Mouse (Mus musculus) skeletal muscle tissue, adult 2 months (tissue): ENCODE data around the gene 6030452D12Rik.

Experiments
- DNase-seq: peaks from one replicate; pipeline ENCODE4 v3.0.0-alpha.2; 2012; ENCODE audit warnings: low read depth, low spot score

6030452D12Rik gene

DNA sequence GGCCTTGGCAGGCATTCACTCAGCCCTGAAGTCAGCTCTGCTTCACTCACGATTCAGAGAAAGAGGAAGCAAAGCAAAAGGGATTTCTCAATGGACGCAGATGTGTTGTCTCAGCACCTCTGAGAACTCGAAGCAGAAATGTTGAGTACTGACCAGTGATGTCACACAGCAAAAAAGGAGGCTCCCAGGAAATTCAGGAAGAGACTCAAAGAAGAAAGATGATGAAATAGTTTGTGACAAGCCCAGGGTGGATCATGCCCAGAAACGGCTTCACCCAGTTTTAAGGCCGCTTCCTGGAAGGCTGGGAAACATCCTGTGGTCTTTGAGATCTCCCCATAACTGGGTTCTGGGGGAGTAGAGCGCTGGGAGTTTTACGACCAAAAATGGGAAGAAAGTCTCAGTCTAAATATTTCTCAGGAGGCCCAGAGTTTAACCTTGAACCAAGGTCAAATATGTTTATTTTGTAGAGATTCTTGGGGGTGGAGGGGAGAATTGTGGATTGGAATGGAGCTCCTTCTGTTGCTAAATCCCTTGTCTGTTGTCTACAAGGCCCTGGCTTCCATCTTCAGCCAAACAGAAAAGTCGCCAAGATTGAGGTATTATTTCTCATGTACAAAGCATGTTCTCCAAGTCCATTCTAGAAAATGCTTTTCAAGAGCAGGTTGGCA lies at the start of gene 6030452D12Rik:
6030452D12Rik (plus strand) TSS at position 505 of the 668 bp plus-strand sequence.
- DNase-seq = peak; percentile 40

DNA sequence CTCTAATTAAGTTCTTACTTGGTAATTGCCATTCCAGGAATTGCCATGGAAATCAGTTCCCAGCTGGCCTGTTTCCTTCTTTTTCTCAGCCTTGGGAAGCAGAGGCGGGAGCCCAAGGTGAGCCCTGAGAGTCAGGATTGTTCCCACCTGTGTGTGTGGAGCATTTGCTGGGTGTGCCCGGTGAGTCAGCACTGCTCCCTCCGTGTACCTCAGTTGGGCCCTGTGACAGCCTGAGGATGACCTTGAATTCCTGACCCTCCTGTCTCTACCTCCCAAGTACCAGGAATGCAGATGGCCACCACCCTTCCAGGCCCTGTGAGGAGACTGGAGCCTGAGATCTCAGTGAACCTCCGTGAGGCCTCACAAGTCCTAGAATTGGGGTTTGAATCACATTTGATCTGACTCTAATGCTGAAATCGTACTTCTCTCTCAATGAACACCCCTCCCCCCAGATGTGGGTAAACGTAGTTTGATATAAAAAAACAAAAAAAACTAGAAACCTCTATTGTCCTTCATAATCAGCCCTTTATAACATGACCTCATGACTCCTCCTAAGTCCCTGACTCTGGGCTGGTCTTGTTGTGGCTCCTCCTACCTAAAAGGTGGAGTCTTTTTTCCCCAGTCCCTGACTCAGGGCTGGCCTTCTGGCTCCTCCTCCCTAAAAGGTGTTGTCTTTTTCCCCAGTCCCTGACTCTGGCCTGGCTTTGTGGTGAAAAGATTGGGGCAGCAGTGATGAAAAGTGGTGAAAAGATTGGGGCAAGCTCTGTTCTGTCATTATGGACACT lies 48.8 kb upstream of the 6030452D12Rik start:
- no peak for DNase-seq

DNA sequence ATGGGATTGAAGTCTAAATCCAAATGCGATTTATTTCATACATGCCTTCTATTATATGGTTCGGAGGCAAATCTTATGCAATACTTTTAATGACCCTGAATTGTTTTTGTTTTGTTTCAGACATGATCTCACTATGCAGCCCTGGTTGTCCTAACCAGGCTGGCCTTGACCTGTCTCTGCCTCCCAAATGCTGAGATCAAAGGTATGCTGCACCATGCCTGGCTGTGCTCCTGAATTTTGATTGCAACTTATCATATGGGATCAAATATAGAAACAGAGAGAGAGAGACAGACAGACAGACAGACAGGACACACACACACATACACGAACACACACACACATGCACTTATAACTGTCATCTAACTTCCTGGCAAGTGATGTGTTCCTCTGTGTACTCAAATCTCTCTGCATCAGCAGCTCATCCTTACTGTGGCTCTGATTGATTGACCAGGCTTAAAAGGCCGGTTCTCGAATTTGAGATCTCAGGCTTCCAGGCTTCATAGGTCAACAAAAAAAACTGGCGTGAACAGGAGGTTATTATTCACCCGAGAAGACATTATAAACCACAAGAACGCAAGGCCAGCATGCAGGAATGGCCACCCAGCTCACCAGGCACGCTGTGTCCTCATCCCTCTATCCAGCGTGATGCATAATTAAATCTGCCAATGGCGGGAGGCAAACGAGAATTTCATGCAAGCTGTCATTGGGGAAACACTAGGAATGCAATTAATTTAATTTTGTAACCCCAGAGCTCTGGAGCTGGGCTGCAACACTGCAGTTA lies 47.4 kb upstream of the 6030452D12Rik start:
- no peak for DNase-seq

DNA sequence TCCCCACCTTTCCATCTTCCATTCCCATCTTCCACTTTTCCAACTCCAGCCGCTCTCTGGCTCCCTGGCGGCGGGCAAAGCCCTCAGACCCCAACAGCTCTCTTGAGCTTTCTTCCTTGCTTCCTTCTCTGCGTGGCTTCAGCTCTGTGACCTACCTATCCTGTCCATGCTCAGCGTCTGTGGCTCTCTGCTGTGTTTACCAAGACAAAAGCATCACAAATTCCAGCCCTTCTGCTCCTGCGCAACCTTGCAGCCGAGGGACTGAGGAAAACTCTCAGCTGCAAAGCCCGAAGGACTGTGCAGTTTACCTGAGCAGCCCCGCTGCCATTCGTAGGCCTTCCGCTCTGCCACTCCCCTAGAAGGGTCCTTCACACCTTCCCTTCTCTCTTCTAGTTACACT lies 46.3 kb upstream of the 6030452D12Rik start:
- DNase-seq = no peak

DNA sequence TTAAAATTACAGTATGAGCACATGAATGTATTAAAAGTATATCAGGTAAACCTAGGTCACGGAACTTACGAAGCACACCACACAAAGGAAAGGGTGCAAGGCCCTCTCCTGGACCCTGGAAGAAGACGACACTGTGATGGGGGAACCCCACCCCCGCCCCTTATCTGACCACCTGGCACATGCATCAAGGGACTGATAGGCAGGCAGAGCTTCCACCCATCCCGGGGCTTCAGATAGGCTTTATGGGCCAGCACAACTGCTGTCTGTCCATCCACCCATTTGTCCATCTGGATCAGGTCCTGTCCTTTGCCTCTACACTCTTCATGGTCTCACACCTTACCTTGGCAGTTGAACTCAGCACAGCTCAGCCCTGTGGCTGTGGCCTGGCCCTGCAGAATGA lies 38.2 kb upstream of the 6030452D12Rik start:
- no peak for DNase-seq

DNA sequence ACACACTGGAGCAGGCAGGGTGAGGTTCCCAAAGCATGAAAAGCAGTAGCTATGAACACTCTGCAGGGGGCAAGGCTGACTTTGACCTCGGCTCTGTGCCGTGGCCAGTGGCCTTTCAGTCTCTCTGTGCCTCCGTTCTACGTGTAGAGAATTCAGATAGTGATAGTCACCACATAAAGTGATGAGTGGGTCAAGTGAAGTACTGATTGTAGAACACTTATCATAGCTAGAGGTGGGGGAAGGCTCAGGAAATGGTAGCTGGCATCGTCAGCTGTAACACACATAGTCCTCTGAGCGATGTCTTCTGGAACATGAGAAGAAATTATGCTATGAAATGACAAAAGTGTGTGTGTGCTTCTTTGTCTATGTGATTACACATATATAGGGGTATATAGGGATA lies 36.5 kb upstream of the 6030452D12Rik start:
- no peak for DNase-seq

DNA sequence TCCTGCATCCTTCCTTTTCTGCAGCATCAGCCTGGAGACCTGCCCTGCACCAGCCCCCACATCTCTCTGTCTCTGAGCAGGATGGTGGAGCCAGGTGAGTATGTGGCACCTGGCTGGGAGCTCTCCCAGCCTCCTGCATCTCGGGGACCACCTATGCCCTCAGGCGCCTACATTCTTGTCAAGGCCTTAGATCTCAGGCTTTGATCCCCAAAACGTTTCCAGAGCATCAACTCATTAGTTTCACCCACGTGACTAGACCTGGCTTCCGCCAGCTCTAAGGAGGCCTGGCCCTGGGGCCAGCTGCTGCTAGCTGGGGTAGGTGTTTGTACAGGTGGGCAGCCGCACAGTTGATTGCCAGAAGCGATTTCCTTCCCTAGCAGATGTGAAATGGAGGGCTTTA lies 30.8 kb upstream of the 6030452D12Rik start:
- no peak for DNase-seq

DNA sequence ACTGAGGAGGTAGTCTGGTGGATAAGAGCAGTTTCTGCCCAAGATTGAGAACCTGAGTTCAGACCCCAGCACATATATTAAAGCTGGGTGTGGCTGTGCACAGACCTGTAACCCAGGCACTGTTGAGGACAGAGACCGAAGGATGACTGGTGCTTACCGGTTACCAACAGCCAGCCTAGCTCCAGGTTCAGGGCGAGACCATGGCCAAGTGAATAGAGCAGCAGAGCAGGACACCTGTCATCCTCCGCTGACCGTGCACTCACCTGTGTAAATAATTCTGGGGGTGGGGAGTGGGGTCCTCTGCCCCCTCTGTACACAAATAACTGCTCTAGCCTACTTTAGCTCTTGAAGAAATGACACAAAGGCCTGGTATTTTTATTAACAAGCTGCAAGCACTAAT lies 26.3 kb upstream of the 6030452D12Rik start:
- DNase-seq = no peak

DNA sequence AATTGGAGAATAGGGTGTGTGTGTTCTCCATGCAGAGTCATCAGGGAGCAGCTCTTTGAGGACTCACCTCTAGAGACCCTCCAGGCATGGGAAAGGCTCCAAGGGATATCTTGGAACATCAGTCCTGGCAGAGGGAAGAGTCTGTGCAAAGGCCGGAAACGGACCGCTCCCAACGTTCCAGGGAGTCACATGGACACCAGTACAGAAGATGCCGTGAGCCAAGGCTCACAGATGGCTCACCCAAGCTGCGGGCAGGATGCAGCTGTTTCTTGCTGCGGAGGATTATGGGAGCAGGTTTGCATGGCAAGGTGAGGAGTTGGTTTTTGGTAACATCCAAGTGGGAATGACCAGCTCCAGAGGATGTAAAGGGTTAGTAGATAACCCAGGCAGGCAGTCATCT lies 3.9 kb downstream of the 6030452D12Rik start:
- peak; percentile 25 for DNase-seq

DNA sequence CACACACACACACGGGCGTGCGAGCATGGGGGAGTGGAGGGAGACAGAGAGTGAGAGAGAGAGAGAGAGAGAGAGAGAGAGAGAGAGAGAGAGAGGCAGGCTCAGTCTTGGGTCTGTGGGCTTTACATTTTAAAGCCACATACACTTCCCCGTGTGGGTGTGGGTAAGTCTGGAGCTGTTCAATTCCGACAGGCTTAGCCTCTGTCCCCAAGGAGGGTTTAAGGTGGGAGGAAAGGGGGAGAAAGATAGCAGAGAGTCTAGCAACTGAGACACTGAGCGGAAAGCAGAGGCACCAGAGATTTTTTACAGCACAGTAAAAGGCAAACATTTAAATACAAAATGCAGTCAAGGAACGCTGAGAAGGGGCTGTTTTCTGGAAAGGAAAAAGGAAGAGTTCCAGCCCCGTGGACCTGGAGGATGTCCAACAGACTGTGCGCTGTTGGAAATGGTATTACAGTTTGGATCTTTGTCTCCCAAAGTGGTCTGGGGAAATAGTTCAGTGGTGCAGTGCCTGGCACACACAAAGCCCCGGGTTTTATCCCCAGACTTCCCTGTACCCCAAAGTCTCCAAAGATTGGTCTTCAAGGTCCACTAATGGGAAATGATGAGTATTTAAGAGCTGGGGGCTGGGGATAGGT lies 5.1 kb downstream of the 6030452D12Rik start:
- DNase-seq = no peak

DNA sequence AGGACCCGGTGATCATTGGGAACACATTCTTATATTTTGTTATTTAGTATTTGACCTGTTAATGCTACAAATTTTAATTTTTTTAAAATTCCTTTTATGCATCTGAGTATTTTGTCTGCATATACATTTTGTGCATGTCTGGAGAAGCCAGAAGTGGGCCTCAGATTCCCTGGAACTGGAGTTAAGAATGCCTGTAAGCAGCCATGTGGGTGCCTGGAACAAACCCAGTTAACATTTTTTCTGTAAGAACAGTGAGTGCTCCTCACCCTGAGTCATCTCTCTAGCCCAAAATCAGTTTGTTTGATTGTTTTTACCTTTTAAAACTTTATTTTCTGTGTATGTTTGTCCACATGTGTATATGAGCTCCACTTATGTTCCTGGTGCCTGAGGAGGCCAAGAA lies 5.8 kb downstream of the 6030452D12Rik start:
- DNase-seq = no peak

DNA sequence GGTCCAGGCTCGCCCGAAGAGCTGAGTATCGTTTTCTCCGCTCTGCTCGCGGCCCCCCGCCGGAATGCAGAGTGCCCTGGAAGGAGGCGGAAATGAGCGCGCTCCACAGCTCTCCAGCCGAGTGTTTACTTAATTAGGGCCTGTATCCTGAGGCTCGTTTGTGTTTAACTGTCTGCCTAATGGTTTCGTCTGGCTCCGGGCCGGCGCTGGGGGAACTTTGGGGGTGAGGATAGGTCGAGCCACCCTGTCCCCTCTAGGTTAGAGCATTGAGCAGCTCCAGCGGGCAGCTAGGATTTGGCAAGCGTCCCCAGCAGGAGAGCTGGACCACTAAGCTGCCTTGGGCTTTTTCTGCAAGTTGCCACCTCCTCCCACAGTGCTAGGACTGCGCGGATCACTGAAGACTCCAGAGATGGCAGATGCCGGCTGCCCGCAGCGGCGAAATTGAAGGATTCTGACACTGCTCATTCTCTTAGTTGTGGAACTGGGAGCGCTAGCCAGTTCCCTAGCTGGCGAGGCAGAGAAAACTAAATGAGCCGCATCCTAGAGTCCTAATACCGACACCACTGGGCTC lies 7.5 kb downstream of the 6030452D12Rik start:
- no peak for DNase-seq

DNA sequence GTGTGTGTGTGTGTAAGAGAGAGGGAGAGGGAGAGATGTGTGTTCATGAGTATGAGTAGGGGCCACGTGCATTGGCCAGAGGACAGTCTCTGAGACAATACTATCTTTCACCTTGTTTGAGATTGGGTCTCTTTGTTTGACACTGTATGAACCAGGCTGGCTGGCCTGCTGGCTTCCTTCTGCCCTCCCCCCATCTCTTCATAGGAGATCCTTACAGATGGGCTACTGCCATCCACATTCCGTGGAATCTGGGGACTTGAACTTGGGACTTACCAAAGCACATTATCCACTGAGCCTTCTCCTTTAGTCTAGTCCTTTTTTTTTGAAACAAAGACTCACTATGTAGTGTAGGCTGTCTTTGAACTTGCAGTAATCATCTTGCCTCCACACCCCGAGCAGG lies 8.1 kb downstream of the 6030452D12Rik start:
- no peak for DNase-seq

DNA sequence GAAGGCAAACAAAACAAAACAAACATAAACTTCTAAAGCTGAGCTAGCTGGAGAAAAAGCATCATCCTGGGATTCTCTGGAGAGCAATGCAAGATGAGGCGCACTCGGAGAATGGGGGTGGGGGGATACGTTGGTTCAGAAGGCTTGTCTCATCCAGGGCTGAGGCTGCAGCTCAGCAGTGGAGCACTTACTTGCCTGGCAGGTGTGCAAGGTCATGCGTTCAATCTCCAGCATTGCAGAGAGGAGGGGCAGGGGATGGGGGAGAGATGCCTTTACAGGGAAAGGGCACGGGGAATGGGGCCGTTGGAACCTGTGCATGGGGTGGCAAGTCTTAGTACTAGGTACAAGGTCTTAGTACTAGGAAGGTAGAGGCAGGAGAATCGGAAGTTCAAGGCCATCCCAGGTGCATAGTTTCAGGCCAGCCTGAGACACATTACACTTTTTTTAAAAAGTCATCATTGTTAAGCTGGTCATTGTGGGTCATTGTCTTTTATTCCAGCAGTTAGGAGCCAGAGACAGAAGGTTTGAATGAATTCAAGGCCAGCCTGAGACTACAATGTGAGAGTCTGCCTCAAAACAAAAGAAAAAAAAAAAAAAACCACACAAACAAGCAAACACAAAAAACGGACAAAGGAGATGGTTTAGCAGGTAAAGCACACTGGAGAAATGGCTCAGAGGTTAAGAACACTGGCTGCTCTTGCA lies 8.9 kb downstream of the 6030452D12Rik start:
- DNase-seq = no peak

DNA sequence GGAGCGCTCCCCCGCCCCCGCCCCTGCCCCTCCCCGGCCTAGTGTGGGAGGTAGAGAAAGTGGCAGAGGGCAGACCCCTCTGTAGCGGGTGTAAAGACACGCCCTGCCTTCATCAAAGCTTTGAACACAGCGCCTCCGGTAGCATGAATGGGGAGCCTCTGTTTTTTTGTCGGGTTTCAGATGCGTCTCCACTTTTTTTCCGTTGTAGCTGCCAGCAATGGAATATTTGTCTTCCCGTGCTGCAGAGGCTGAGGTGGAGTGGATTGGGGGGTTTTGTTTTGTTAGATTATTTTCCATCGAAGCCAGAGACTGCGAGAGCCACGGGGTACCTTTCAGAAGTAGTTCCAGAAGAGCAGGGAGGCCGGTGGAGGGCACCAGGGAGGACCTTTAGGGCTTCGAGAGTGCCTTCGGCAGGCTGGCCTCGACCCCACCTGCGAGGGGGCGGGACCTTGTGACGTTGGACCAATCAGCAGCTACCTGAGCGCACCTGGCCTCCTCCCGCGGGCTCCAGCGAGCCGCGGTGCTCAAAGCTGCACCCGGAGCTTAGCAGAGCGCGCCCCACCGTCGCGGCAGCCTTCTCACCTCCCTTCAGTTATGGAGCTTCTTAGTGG lies 10.1 kb downstream of the 6030452D12Rik start, which contains the start of gene Cdh3:
Cdh3 (plus strand) TSS at position 527 of the 611 bp plus-strand sequence.
- DNase-seq = no peak

DNA sequence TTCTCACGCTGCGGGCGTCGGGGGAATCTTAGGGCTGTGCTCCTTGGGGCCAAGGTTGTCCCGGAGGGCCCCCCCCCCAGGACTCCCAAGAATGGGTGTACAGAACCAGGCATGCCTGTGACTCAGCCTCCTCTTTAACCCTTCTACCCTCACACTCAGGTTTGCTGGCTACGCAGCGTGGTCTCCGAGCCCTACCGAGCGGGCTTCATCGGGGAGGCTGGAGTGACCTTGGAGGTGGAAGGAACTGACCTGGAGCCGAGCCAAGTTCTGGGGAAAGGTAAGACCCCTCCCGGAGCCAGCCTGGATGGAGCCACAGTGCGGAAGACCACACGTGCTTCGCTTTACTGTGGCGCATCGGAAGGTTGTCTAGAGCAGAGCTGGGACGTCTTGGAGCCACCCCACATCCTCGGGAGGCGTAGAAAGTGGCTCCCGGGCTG lies 10.8 kb downstream of the 6030452D12Rik start:
- no peak for DNase-seq

DNA sequence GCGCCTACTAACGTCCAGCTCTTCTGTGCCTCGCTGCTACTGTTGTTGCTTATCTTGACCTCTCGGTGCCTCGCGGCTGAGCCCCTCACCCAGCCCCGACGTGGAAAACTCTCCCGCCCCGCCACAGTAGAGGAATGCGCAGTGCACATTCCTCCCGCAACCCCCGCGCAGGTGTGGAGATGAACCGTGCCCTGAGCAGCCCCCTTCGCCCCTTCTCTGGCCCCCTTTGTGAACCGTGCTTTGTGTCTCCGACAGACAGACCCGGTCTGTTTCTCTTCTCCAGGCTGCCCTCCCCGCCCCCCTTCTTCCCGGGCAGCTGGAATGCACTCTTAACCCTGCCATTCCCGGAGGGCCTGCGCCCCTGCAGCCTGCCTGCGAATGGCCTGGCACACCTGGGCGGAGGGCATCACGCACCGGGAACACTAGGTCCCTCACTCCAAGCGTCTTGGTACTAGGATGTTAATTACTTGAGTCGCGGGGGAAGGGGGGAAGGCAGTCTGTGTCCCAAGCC lies 11.3 kb downstream of the 6030452D12Rik start:
- no peak for DNase-seq

DNA sequence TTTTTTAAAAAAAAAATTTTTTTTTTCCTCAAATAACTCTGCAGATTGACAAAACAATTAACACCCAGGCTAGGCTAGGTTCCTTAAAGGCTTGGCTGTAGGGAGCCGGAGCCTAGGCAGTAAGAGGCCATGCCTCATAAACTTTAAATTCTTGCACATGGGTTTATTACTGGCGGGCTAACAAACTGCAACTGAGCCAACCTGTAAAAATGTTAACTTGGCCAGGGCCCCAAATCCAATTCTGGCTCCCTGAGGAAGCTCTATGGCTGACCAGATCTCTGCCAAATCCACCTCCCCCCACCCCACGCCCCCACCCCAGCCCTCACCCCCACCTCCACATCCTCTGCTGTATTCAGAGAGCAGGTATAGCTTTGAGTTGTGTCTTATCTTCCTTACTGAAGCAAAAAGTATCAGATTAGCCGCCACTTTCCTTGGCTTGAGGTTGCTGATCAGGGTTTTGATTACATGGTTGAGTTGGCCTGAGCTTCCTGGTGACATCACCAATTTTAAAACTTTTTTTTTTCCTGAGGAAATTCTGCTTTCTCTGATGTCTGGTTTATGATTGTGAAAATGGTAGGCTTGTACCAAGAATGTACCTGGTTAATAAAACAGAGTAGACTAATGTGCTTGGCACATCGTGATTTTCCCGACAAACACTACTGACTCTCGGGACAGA lies 12.3 kb downstream of the 6030452D12Rik start:
- DNase-seq = no peak

DNA sequence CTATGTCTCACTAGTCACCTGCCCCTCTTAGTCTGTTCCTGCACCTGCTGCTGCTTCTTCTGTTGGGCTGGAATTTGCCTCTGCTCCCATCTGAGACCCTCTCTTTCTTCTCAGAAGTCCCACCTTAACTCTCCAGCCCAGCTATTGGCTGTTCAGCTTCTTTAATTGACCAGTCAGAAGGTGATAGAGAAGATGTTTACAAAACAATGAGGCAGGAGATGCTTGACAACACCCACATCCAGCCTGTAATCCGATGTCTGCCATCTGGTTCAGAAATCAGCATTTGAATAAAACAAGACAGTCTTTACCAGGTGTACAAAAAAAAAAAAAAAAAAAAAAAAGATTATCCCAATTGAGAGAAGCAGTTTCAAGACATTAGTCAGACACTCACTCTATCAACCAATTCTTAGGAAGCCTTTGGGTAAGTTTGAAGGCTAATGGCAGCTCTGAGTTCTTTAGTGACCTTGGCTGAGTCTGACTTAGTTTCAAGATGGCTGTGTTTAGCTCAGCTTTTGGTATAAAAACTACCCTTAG lies 15.7 kb downstream of the 6030452D12Rik start:
- DNase-seq = no peak
